Mouse (Mus musculus) heart, embryonic 11.5 days (tissue): ENCODE data around the gene Wfdc2. TPM values are rescaled to one million over a fixed set of nuclear protein-coding genes. Genes with fewer than 3 reads are reported as not detected.

ENCODE experiments used
- ATAC-seq: fragments of 200-750 bp; cut with Nextera tagmentation; replicated peaks from 2 replicates; pipeline ENCODE4 v1.8.0; 2017; ENCODE audit warnings: moderate library complexity; ENCODE audit not compliant: insufficient number of reproducible peaks, low FRiP score, low TSS enrichment
- H3K27ac ChIP-seq: fragments of 300-500 bp; sonication (generic); 2 replicates; pipeline ENCODE4 v1.5.1; 2014; ENCODE audit warnings: mild to moderate bottlenecking, low read depth, low read length
- H3K27me3 ChIP-seq: fragments of 300-500 bp; sonication (generic); 2 replicates; pipeline ENCODE4 v1.6.1; 2014; ENCODE audit warnings: mild to moderate bottlenecking, low read length, mixed read lengths; ENCODE audit not compliant: control insufficient read depth, insufficient read depth
- H3K36me3 ChIP-seq: fragments of 300-500 bp; sonication (generic); 2 replicates; pipeline ENCODE4 v1.6.1; 2014; ENCODE audit warnings: mild to moderate bottlenecking, low read length, moderate library complexity, mixed read lengths; ENCODE audit not compliant: control insufficient read depth, insufficient read depth
- H3K4me1 ChIP-seq: fragments of 300-500 bp; sonication (generic); 2 replicates; pipeline ENCODE4 v1.6.1; 2014; ENCODE audit warnings: low read length; ENCODE audit not compliant: control insufficient read depth, insufficient read depth
- H3K4me2 ChIP-seq: fragments of 300-500 bp; sonication (generic); 2 replicates; pipeline ENCODE4 v1.6.1; 2014; ENCODE audit warnings: mild to moderate bottlenecking, moderate library complexity
- H3K4me3 ChIP-seq: fragments of 300-500 bp; sonication (generic); 2 replicates; pipeline ENCODE4 v1.5.1; 2014; ENCODE audit warnings: low read depth, low read length
- H3K9ac ChIP-seq: fragments of 300-500 bp; sonication (generic); 2 replicates; pipeline ENCODE4 v1.6.1; 2014; ENCODE audit warnings: mild to moderate bottlenecking, low read depth, low read length, moderate library complexity
- H3K9me3 ChIP-seq: fragments of 300-500 bp; sonication (generic); replicated peaks from 2 replicates; pipeline ENCODE4 v1.6.1; 2016; ENCODE audit warnings: low read length; ENCODE audit not compliant: control insufficient read depth
- WGBS: fragments of 180-500 bp; shearing (Covaris S2); extraction: QIAGEN DNeasy Blood & Tissue Kit; methylation state at CpG from one replicate; pipeline ENCODE4 v1.1.7; 2014; ENCODE audit not compliant: insufficient replicate concordance; 5-methylcytosine and 5-hydroxymethylcytosine counted together
- polyA plus RNA-seq: library from polyadenylated mRNA; unstranded; fragments of >200 nt; fragmentation: Nextera tagmentation; extraction: Ambion mirVana; gene quantifications from 2 replicates; pipeline ENCODE4 v1.2.1, GENCODE M21; 2014

Gene Wfdc2
- polyA plus RNA-seq, 1 experiment from 2014 or later: 10.3 TPM

- 8% methylated on average over 3 of the region's 3 CpGs for WGBS
- Histone ChIP-seq H3K27me3 (peaks cover 3% of the 10 kb centered on the region; the same call in 1 of the 2 replicates), H3K4me2 (no peak overlapping the region), H3K9ac (no peak overlapping the region), H3K9me3 (no peaks in the 10 kb centered on the region), H3K4me1 (no peaks in the 10 kb centered on the region), H3K36me3 (no peaks in the 10 kb centered on the region), H3K4me3 (no peak overlapping the region), H3K27ac (no peak overlapping the region)
- ATAC-seq: no peak; the same call in 1 of the 2 replicates
These were observed 41.4 kb upstream of the Wfdc2 start for GRCm38 (mm10) chr2:164520782-164521181.

- 15% methylated on average over 11 of the region's 11 CpGs for WGBS
These were observed 40.4 kb upstream of the Wfdc2 start for GRCm38 (mm10) chr2:164521841-164522240.

GRCm38 (mm10) chr2:164522280-164522679 is 39.9 kb upstream of the Wfdc2 start:
- H3K9me3 ChIP-seq: no peaks in the 10 kb centered on the region
- no peaks in the 10 kb centered on the region for H3K36me3 ChIP-seq
- H3K4me1 ChIP-seq: no peaks in the 10 kb centered on the region
- no peak overlapping the region for H3K4me2 ChIP-seq
- ATAC-seq: no peak
- 22% methylated on average over 8 of the region's 8 CpGs for WGBS
- no peak overlapping the region for H3K27ac ChIP-seq
- H3K9ac ChIP-seq: no peak overlapping the region
- peaks cover 3% of the 10 kb centered on the region; the same call in 1 of the 2 replicates for H3K27me3 ChIP-seq
- H3K4me3 ChIP-seq: no peak overlapping the region

More at GRCm38 (mm10) chr2:164521841-164522240, 40.4 kb upstream of the Wfdc2 start:
- peaks cover 3% of the 10 kb centered on the region; the same call in 1 of the 2 replicates for H3K27me3 ChIP-seq
- no peak overlapping the region for H3K27ac ChIP-seq
- no peak for ATAC-seq
- no peaks in the 10 kb centered on the region for H3K4me1 ChIP-seq
- H3K4me3 ChIP-seq: no peak overlapping the region
- no peak overlapping the region for H3K4me2 ChIP-seq
- H3K9me3 ChIP-seq: no peaks in the 10 kb centered on the region
- no peak overlapping the region for H3K9ac ChIP-seq
- H3K36me3 ChIP-seq: no peaks in the 10 kb centered on the region

GRCm38 (mm10) chr2:164523301-164523773 is 38.9 kb upstream of the Wfdc2 start:
- no peak for ATAC-seq
- H3K4me1 ChIP-seq: no peaks in the 10 kb centered on the region
- no peaks in the 10 kb centered on the region for H3K36me3 ChIP-seq
- H3K4me3 ChIP-seq: no peak overlapping the region
- 69% methylated on average over 10 of the region's 10 CpGs for WGBS
- H3K9ac ChIP-seq: no peak overlapping the region
- H3K27ac ChIP-seq: no peak overlapping the region
- peaks cover 3% of the 10 kb centered on the region; the same call in 1 of the 2 replicates for H3K27me3 ChIP-seq
- H3K9me3 ChIP-seq: no peaks in the 10 kb centered on the region
- no peak overlapping the region for H3K4me2 ChIP-seq

- 65% methylated on average over 5 of the region's 5 CpGs for WGBS
- no peaks in the 10 kb centered on the region for H3K4me1 ChIP-seq
- H3K27ac ChIP-seq: no peak overlapping the region
- H3K9me3 ChIP-seq: no peaks in the 10 kb centered on the region
- no peak for ATAC-seq
- no peak overlapping the region for H3K9ac ChIP-seq
- H3K4me3 ChIP-seq: no peak overlapping the region
- H3K36me3 ChIP-seq: no peaks in the 10 kb centered on the region
- H3K27me3 ChIP-seq: no peaks in the 10 kb centered on the region
- no peak overlapping the region for H3K4me2 ChIP-seq
These were observed 33.7 kb upstream of the Wfdc2 start for GRCm38 (mm10) chr2:164528557-164528956.

GRCm38 (mm10) chr2:164531169-164531568 is 31.0 kb upstream of the Wfdc2 start:
- 4% methylated on average over 3 of the region's 3 CpGs for WGBS
- Histone ChIP-seq H3K4me3 (no peak overlapping the region), H3K36me3 (no peaks in the 10 kb centered on the region), H3K9ac (no peak overlapping the region), H3K27me3 (no peaks in the 10 kb centered on the region), H3K9me3 (no peaks in the 10 kb centered on the region), H3K4me1 (no peaks in the 10 kb centered on the region), H3K27ac (no peak overlapping the region), H3K4me2 (no peak overlapping the region)
- ATAC-seq: no peak

GRCm38 (mm10) chr2:164534315-164534714 is 27.9 kb upstream of the Wfdc2 start:
- no peaks in the 10 kb centered on the region for H3K9me3 ChIP-seq
- no peaks in the 10 kb centered on the region for H3K36me3 ChIP-seq
- no peak overlapping the region for H3K27ac ChIP-seq
- H3K27me3 ChIP-seq: no peaks in the 10 kb centered on the region
- H3K4me2 ChIP-seq: no peak overlapping the region
- ATAC-seq: no peak
- no peak overlapping the region for H3K4me3 ChIP-seq
- H3K9ac ChIP-seq: no peak overlapping the region
- 69% methylated on average over 10 of the region's 10 CpGs for WGBS
- H3K4me1 ChIP-seq: no peaks in the 10 kb centered on the region

- ATAC-seq: no peak
- H3K4me3 ChIP-seq: no peak overlapping the region
- no peaks in the 10 kb centered on the region for H3K4me1 ChIP-seq
- H3K4me2 ChIP-seq: no peak overlapping the region
- H3K36me3 ChIP-seq: no peaks in the 10 kb centered on the region
- no peak overlapping the region for H3K27ac ChIP-seq
- WGBS: 69% methylated on average over 4 of the region's 4 CpGs
- H3K9ac ChIP-seq: no peak overlapping the region
- no peaks in the 10 kb centered on the region for H3K27me3 ChIP-seq
- H3K9me3 ChIP-seq: no peaks in the 10 kb centered on the region
These were observed 25.2 kb upstream of the Wfdc2 start for GRCm38 (mm10) chr2:164537003-164537402.

GRCm38 (mm10) chr2:164540652-164541427 is 21.4 kb upstream of the Wfdc2 start:
- no peaks in the 10 kb centered on the region for H3K4me1 ChIP-seq
- no peaks in the 10 kb centered on the region for H3K27me3 ChIP-seq
- no peaks in the 10 kb centered on the region for H3K36me3 ChIP-seq
- no peak overlapping the region for H3K9ac ChIP-seq
- no peak for ATAC-seq
- no peak overlapping the region for H3K27ac ChIP-seq
- H3K4me3 ChIP-seq: no peak overlapping the region
- no peaks in the 10 kb centered on the region for H3K9me3 ChIP-seq
- 51% methylated on average over 8 of the region's 8 CpGs for WGBS
- no peak overlapping the region for H3K4me2 ChIP-seq
